Mouse (Mus musculus): Measurements from ENCODE around the gene Lpcat2.

- TF ChIP-seq CTCF (IDR thresholded peaks at IDR 0.05; ENCODE audit: control insufficient read depth, insufficient read depth, insufficient read length): no peak
- no peak for TF ChIP-seq MYOG (IDR thresholded peaks at IDR 0.05; ENCODE audit: control insufficient read depth, extremely low read depth, insufficient read length)
- no peak for TF ChIP-seq CEBPB (IDR thresholded peaks at IDR 0.05; ENCODE audit: low read depth)
- TF ChIP-seq USF1 (IDR thresholded peaks at IDR 0.05; ENCODE audit: low read depth): no peak
- no peak for TF ChIP-seq MYOD1 (IDR thresholded peaks at IDR 0.05; ENCODE audit: control insufficient read depth, insufficient read length, low read depth)
These were observed 39.9 kb downstream of the Lpcat2 start for GRCm38 (mm10) chr8:92895053-92895452.

All from C2C12 (cell line).